Mouse (Mus musculus) bone marrow, adult 2 months (tissue): ENCODE measurements around the gene Ugt1a8. TPM values are rescaled to one million over a fixed set of nuclear protein-coding genes. Genes with fewer than 3 reads are reported as not detected.
A peak's percentile ranks its signal among the peaks of the same experiment; 100 is the strongest.

Source experiments
- H3K27ac ChIP-seq: fragments of 200-500 bp; 2 replicates; pipeline ENCODE4 v1.5.1; 2012; ENCODE audit warnings: low read depth, mild to moderate bottlenecking, control low read depth, inconsistent platforms, low read length; ENCODE audit not compliant: control insufficient read depth, poor library complexity, insufficient read depth
- H3K4me1 ChIP-seq: fragments of 200-500 bp; 2 replicates; pipeline ENCODE4 v1.6.1; 2011; ENCODE audit warnings: low read length; ENCODE audit not compliant: control insufficient read depth, insufficient read depth
- H3K4me3 ChIP-seq: fragments of 200-500 bp; replicated peaks from 2 replicates; pipeline ENCODE3; 2011; ENCODE audit warnings: mild to moderate bottlenecking, low read depth, low read length, control low read depth; ENCODE audit not compliant: control insufficient read depth
- CTCF ChIP-seq: fragments of 200-500 bp; IDR thresholded peaks from 2 replicates; pipeline ENCODE4 v1.5.1; 2011; ENCODE audit warnings: low read length, control low read depth; ENCODE audit not compliant: control insufficient read depth, insufficient read depth
- POLR2A ChIP-seq: fragments of 200-500 bp; IDR thresholded peaks from 2 replicates; pipeline ENCODE4 v1.6.1; 2011; ENCODE audit warnings: low read depth, mild to moderate bottlenecking, control low read depth, low read length, borderline replicate concordance; ENCODE audit not compliant: control insufficient read depth
- WGBS: fragments of 180-500 bp; shearing (Covaris S2); methylation state at CpG from one replicate; pipeline ENCODE4 v1.1.7; 2018; 5-methylcytosine and 5-hydroxymethylcytosine counted together
- polyA plus RNA-seq: library from polyadenylated mRNA; stranded (reverse); fragments of >200 nt; gene quantifications from 2 replicates; pipeline ENCODE4 v1.2.4, GENCODE M21; 2011; ENCODE audit warnings: low replicate concordance; ENCODE audit not compliant: missing spikeins, insufficient read depth, insufficient read length

Gene Ugt1a8
- polyA plus RNA-seq, 1 experiment: not detected

- H3K27ac ChIP-seq: no peak overlapping the region
- no peak overlapping the region for H3K4me3 ChIP-seq
- 77% methylated on average over 12 of the region's 12 CpGs for WGBS
- peaks cover 9% of the 10 kb centered on the region for H3K4me1 ChIP-seq
- no peak for TF ChIP-seq CTCF
- TF ChIP-seq POLR2A: no peak
These were observed 167.3 kb downstream of the Ugt1a8 start for GRCm38 (mm10) chr1:88254793-88255465.

- 55% methylated on average over 2 of the region's 2 CpGs for WGBS
These were observed 167.8 kb downstream of the Ugt1a8 start for GRCm38 (mm10) chr1:88255466-88255857.

GRCm38 (mm10) chr1:88255989-88256754 lies 168.6 kb downstream of the Ugt1a8 start:
- H3K27ac ChIP-seq: no peak overlapping the region
- WGBS: 76% methylated on average over 13 of the region's 13 CpGs
- no peak overlapping the region for H3K4me3 ChIP-seq
- peaks cover 16% of the 10 kb centered on the region for H3K4me1 ChIP-seq
- TF ChIP-seq POLR2A: no peak
- no peak for TF ChIP-seq CTCF

More at GRCm38 (mm10) chr1:88255466-88255857, 167.8 kb downstream of the Ugt1a8 start:
- H3K27ac ChIP-seq: no peak overlapping the region
- no peak overlapping the region for H3K4me3 ChIP-seq
- TF ChIP-seq CTCF: no peak
- TF ChIP-seq POLR2A: no peak
- H3K4me1 ChIP-seq: peaks cover 12% of the 10 kb centered on the region

- no peak for TF ChIP-seq POLR2A
- TF ChIP-seq CTCF: no peak
- Histone ChIP-seq H3K4me3 (no peak overlapping the region), H3K27ac (no peak overlapping the region), H3K4me1 (peaks cover 19% of the 10 kb centered on the region)
- 71% methylated on average over 10 of the region's 10 CpGs for WGBS
These were observed 169.5 kb downstream of the Ugt1a8 start for GRCm38 (mm10) chr1:88256886-88257663.

GRCm38 (mm10) chr1:88257681-88258080 lies 170.1 kb downstream of the Ugt1a8 start:
- 74% methylated on average over 6 of the region's 6 CpGs for WGBS
- H3K27ac ChIP-seq: no peak overlapping the region
- no peak overlapping the region for H3K4me3 ChIP-seq
- H3K4me1 ChIP-seq: peaks cover 19% of the 10 kb centered on the region
- TF ChIP-seq CTCF (no peak), POLR2A (no peak)

GRCm38 (mm10) chr1:88258361-88258760 lies 170.7 kb downstream of the Ugt1a8 start:
- Histone ChIP-seq H3K4me1 (peaks cover 19% of the 10 kb centered on the region), H3K27ac (no peak overlapping the region), H3K4me3 (no peak overlapping the region)
- no peak for TF ChIP-seq CTCF
- no peak for TF ChIP-seq POLR2A
- 63% methylated on average over 6 of the region's 6 CpGs for WGBS

GRCm38 (mm10) chr1:88258881-88259642 lies 171.4 kb downstream of the Ugt1a8 start:
- Histone ChIP-seq H3K27ac (peak overlapping the region; percentile 64), H3K4me1 (peaks cover 21% of the 10 kb centered on the region), H3K4me3 (no peak overlapping the region)
- 40% methylated on average over 8 of the region's 8 CpGs for WGBS
- TF ChIP-seq POLR2A: no peak
- TF ChIP-seq CTCF: no peak

- no peak overlapping the region for H3K4me3 ChIP-seq
- WGBS: 76% methylated on average over 4 of the region's 4 CpGs
- H3K4me1 ChIP-seq: peaks cover 21% of the 10 kb centered on the region
- TF ChIP-seq POLR2A (no peak), CTCF (no peak)
- peak overlapping the region; percentile 64 for H3K27ac ChIP-seq
These were observed 172.0 kb downstream of the Ugt1a8 start for GRCm38 (mm10) chr1:88259643-88260024.
